Mouse (Mus musculus) heart, postnatal 0 days (tissue): ENCODE measurements around the gene Pou6f2.

Experiments used
- CTCF ChIP-seq: IDR thresholded peaks from 2 replicates; pipeline ENCODE4 v1.5.1; 2016; ENCODE audit warnings: antibody characterized with exemption, control low read depth, low read depth
- EP300 ChIP-seq: IDR thresholded peaks from 2 replicates; pipeline ENCODE4 v1.6.1; 2016; ENCODE audit warnings: antibody characterized with exemption, low read depth

- TF ChIP-seq CTCF (no peak), EP300 (no peak)
Measured at GRCm38 (mm10) chr13:18334035-18334434, 63.5 kb downstream of the Pou6f2 start.
